Mouse (Mus musculus) layer of hippocampus, postnatal 10 days (tissue): ENCODE results near the gene Wdr37. TPM values are rescaled to one million over a fixed set of nuclear protein-coding genes. Genes with fewer than 3 reads are reported as not detected.
A peak's percentile ranks its signal among the peaks of the same experiment; 100 is the strongest.
"Not testable (repeated sequence)": the region's sequence is repeated elsewhere in the genome, so short reads cannot be mapped to it uniquely, and the experiment has no call there.

ENCODE experiments used
- DNase-seq, 2 experiments: peaks; one replicate each; pipeline ENCODE4 v3.0.0; 2021; ENCODE audit warnings: low spot score in 2 of 2
- long read RNA-seq: library from polyadenylated mRNA; stranded (forward); transcript quantifications from one replicate; pipeline ENCODE4 v2.0.0, GENCODE M21; 2023
- total RNA-seq, 2 experiments: library from RNA; stranded (reverse); gene quantifications; 2 replicates each; pipeline ENCODE4 v1.2.3; 2021

Gene Wdr37
- 10 to 100 TPM; 85.6 to 86.1 TPM for total RNA-seq
- long read RNA-seq, full-length matches to known transcripts = 9 of 18 reads
- long read RNA-seq, partial matches to known transcripts = 2 of 18 reads
- long read RNA-seq, other reads (novel, unspliced or antisense) = 7 of 18 reads

DNA sequence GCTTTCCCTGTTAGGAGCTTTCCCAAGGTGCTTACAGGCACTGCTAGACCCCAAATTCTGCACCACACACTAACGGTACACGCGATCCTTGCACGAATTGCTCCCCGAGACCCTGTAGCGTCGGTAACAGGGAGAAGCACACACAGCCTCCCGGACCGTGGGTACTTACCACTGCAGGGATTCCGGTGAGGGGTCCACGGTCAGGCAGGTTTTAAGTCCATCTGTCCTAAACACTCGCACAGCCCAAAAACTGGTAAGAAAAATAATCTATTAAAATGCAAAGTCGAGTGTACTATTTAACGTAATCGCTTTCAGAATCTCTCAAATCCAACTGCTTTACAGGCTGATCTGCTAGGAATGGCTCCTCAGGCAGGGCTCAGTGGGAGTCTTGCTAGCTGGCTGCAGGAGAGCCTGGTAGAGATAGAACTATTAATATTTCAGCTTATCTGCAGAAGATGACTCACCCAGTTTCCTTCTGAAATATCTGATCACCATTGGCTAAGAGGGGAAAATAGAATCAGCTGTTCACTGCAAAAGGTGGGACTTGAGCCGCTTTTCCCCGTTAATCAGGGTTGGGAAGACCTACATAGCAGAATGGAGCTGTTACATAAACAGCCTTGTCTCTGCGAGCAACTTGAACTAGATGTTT lies at the start of gene Wdr37:
Wdr37 (minus strand) TSS at position 596 of the 649 bp plus-strand sequence.
- no peak for DNase-seq

GRCm38 (mm10) chr13:8913890-8914289 lies 42.2 kb upstream of the Wdr37 start:
- not testable (repeated sequence) for DNase-seq

GRCm38 (mm10) chr13:8905986-8906385 lies 34.3 kb upstream of the Wdr37 start:
- not testable (repeated sequence) for DNase-seq

- DNase-seq = no peak
These were observed 16.9 kb upstream of the Wdr37 start for GRCm38 (mm10) chr13:8888603-8889002.

DNA sequence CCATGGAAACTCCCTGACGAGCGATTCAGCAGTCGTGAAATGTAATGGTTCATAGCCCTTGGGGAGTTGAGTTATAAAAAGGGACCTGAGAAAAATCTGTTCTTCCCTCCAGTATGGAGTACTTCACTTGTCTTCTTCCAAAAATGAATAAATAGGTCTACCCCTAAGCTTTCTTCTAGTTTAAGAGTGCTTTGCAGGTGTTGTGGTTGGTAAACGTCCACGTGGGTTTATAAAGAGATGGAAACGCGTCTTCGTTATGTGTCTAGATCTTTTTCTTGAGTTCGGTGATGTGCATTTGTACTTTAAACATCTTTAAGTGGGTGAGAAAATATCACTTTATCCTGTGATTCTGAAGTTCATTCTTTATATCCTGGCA lies 14.5 kb upstream of the Wdr37 start:
- no peak for DNase-seq

GRCm38 (mm10) chr13:8885445-8886184 lies 13.9 kb upstream of the Wdr37 start, which contains the start of gene Idi1:
Gene Idi1 (plus strand): TSS chr13:8885501.
- DNase-seq = peak; percentile 97 to 98

GRCm38 (mm10) chr13:8883870-8884269 lies 12.2 kb upstream of the Wdr37 start:
- DNase-seq = not testable (repeated sequence)

- no peak for DNase-seq
These were observed 9.9 kb upstream of the Wdr37 start for GRCm38 (mm10) chr13:8881611-8882010.

DNA sequence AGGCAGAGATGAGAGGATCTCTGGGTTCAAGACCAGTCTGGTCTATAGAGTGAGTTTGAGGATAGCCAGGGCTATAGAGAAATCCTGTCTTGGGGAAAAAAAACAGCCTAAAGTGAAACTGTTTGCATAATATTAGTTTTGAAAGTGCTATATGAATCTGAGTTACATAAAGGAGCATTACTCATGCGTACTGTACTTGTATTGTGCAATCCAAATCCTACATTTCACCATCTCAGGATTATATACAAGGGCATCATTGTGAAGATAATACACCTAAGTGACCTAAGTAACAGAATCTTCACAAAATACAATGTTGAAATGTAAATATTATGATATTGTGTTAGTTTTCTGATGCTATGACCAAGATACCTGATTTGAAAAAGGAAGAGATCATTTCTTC lies 2.1 kb upstream of the Wdr37 start:
- DNase-seq = no peak

DNA sequence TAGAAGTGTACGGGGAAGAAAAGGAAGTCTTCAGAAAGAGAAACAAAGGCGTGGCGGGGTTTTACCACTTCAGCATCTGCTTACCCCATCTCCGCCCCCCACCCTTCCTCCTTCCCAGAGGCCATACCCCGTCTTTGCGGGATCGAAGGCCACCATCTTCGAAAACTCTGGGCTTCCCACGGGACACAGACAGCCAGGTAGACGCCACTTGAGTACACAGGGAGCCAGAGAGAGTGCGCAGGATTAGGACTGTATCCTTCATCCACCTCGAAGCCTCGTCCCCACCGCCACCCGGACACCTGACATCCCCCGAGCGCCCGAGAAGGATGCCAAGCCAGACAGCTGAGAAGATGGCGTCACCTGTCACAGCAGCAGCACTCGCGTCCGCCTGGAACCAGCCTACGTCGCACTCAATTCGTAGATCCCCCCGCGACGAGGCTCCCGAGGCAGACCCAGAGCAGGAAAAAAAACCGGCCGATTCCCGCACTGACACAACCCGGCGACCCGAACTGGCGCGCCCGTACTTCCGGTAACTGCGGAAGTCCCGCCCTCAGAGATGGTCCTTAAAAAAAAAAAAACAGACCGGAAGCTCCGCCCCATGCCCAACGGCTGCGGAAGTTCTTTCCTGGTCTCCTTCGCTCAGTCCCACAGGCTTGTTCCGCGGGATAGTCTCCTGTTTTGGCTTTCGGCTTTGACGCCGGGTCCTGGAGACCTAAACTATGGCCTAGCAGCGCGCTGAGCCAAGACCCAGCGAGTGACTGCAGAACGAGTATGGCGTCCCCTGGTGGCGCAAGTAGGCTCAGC lies 997 bp downstream of the Wdr37 start:
- peak; percentile 90 to 92 for DNase-seq

DNA sequence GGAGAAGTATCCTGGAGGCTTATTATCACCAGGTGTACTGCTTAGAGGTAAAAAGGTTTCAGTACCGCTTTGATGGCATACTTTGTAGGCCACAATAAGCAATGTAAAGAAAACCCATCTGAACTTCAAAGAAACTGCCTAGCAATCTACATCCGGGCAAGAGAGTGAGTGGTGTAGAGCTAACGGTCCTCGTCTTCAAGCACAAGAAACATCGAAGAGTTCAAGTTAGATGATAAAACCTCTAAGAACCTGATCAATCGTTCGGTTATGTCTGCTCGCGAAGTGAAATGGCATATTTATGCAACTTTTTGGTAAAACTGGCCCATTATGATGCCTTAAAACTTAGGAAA lies 1.6 kb downstream of the Wdr37 start:
- DNase-seq = no peak

GRCm38 (mm10) chr13:8869578-8870157 lies 2.0 kb downstream of the Wdr37 start:
- DNase-seq = no peak

GRCm38 (mm10) chr13:8866612-8867011 lies 5.1 kb downstream of the Wdr37 start:
- DNase-seq = no peak

- DNase-seq = no peak
These were observed 6.7 kb downstream of the Wdr37 start for GRCm38 (mm10) chr13:8864990-8865389.

- no peak for DNase-seq
These were observed 10.8 kb downstream of the Wdr37 start for GRCm38 (mm10) chr13:8860861-8861260.

DNA sequence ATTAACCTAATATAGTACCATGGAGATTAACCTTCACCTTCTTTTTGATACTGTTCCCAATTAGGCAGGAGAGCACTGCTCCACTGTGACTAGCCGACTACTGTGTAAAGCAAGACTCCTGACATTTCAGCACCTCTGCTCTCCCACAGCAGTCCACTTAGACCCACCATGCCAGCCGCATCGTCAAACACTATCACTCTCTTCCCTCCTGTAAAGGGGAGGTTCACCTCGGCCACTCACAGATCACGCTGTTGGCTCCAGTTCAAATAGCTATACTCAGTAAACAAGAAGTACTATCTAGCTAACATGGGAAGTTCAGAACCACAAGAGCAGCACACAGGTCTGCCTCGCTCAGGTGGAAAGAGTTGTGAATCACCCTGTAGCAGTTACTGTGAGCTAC lies 13.3 kb downstream of the Wdr37 start:
- DNase-seq = no peak

- DNase-seq = no peak
These were observed 16.9 kb downstream of the Wdr37 start for GRCm38 (mm10) chr13:8854769-8855168.

DNA sequence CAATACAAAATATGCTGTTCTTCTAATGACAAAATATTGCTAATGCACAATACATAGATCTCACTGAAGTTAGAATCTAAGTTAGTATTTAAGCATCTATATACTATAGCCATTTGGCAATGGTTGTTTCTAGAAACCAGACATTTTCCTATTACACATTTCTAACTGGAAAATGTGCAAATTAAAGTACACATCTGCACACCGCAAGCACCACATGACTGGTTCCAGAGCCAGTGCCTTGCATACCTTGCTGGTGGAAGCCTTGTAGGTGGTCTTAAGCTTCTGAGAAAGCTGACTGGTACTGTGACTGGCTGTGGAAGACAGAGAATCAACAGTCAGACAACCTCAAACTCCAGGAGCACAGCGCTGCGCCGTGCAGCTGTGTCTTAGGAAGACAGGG lies 18.3 kb downstream of the Wdr37 start:
- no peak for DNase-seq

DNA sequence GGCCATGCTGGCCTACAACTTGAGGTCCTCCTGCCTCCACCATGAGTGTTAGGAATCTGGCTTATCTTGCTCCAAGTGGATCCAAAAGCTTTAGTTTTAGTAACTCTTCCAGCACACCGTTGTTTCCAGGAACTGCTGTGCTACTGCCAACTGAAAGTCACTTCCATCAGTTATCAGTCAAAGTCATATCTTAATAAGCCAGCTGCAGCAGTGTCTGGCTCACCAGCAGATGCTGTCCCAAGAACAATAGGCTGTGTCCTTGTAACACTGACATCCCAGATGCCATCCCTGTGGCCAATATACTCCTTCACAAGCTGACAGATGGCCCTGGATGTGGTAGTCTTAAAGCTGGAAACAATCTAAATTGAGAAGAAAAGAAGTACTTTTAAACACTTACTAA lies 22.4 kb downstream of the Wdr37 start:
- no peak for DNase-seq

GRCm38 (mm10) chr13:8847702-8848101 lies 24.0 kb downstream of the Wdr37 start:
- no peak for DNase-seq

- no peak for DNase-seq
These were observed 29.4 kb downstream of the Wdr37 start for GRCm38 (mm10) chr13:8842273-8842672.
